Mouse (Mus musculus): ENCODE measurements at regions not wholly inside any gene's neighbourhood (a gene's known extent, or its start where the extent isn't known, plus 50 kb on each side); places are given as distances from the start of the nearest gene placed in this dataset.

- peak; percentile 5 for DNase-seq
- 68% methylated on average over 9 of the region's 9 CpGs for WGBS
- no peak overlapping the region for H3K9ac ChIP-seq
- H3K4me2 ChIP-seq (ENCODE audit: low read depth) = no peak overlapping the region
- H3K4me3 ChIP-seq (ENCODE audit: low read depth, low read length) = no peak overlapping the region
- no peaks in the 10 kb centered on the region for H3K27me3 ChIP-seq (ENCODE audit: insufficient read depth, low read length)
- ATAC-seq = peak; percentile 43; the same call in 1 of the 2 replicates
- H3K4me1 ChIP-seq (ENCODE audit: insufficient read depth) = no peaks in the 10 kb centered on the region
- H3K9me3 ChIP-seq (ENCODE audit: low read length) = no peaks in the 10 kb centered on the region
- TF ChIP-seq CTCF (IDR thresholded peaks at IDR 0.05; ENCODE audit: low read depth) = no peak
- H3K36me3 ChIP-seq (ENCODE audit: insufficient read depth) = no peaks in the 10 kb centered on the region
- H3K27ac ChIP-seq (ENCODE audit: low read depth, low read length) = no peak overlapping the region
Measured at GRCm38 (mm10) chr3:72603718-72604359, 363.8 kb downstream of the Sis start.

Measured in forebrain, postnatal 0 days (tissue).